ENCODE assay signal across 10 mouse cellular contexts in the genomic region with DNA sequence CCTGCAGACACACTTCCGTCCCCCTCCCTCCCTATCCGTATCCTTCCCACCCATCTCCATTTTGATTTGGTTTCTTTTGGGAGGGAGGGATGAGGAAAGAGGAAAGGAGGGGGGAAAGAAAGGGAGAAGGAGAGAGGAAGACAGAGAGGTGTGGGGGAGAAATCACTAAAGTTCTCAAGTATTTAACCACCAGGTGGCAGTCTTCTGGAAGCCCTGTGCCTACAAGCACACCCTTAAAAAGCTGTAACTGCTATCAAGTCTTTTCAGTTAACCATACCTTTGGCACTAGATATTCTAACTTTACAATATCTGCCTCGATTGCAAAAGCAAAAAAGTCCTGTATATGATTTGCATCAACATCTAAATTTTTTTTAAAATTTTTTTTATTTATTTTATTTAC. TPM values are rescaled to one million over a fixed set of nuclear protein-coding genes. Genes with fewer than 3 reads are reported as not detected.
DNase-seq lines count a peak whose midpoint lies in the region; ATAC-seq lines count a peak whose summit lies in the region.
"Had no signal": no experiment of that assay in that cellular context is flagged by ENCODE, and none has a peak within 500 bp of the region (broad histone marks: within the 10 kb centered on the region; RNA-seq: fewer than 3 reads in every experiment).

No protein-coding gene starts in this region.

- no peaks in the 10 kb centered on the region for H3K36me3 ChIP-seq in intestine, embryonic 15.5 days
- H3K36me3 ChIP-seq: embryonic facial prominence, embryonic 12.5 days; limb, embryonic 13.5 days had no signal

- H3K4me1 ChIP-seq in intestine, embryonic 15.5 days (replicated peaks): peaks cover 13% of the 10 kb centered on the region

- H3K9me3 ChIP-seq in intestine, embryonic 15.5 days: no peaks in the 10 kb centered on the region
- H3K9me3 ChIP-seq: embryonic facial prominence, embryonic 12.5 days; limb, embryonic 13.5 days had no signal

- H3K27ac ChIP-seq in intestine, embryonic 15.5 days: 0 out of 2 replicates have a peak overlapping the region, but pooled peaks have one; percentile 28
- H3K27ac ChIP-seq: embryonic facial prominence, embryonic 12.5 days; limb, embryonic 13.5 days had no signal

- no peaks in the 10 kb centered on the region for H3K27me3 ChIP-seq in intestine, embryonic 15.5 days (replicated peaks)
- H3K27me3 ChIP-seq: embryonic facial prominence, embryonic 12.5 days; limb, embryonic 13.5 days had no signal

- no peak overlapping the region for H3K9ac ChIP-seq in intestine, embryonic 15.5 days
- H3K9ac ChIP-seq: embryonic facial prominence, embryonic 12.5 days; limb, embryonic 13.5 days had no signal

- DNase-seq in kidney, postnatal 14 days: peak; percentile 41
- no peak for DNase-seq in kidney, postnatal 25 days
- peak; percentile 78 for DNase-seq in MN1 (ENCODE audit: low spot score)
- DNase-seq in right cerebral cortex, postnatal 36 days (ENCODE audit: low spot score in 2 of 2): no peak
- no peak for DNase-seq in right cerebral cortex, postnatal 4 days
- no peak for DNase-seq in right cerebral cortex, postnatal 14 days

- H3K4me2 ChIP-seq in intestine, embryonic 15.5 days (replicated peaks): no peak overlapping the region
- H3K4me2 ChIP-seq: embryonic facial prominence, embryonic 12.5 days; limb, embryonic 13.5 days had no signal

- WGBS in intestine, embryonic 15.5 days: 28% methylated on average over 3 of the region's 3 CpGs

- peak; percentile 41 for ATAC-seq in CD4-positive, CD25-positive, alpha-beta regulatory T cell, adult 4 months
- no peak for ATAC-seq in intestine, embryonic 15.5 days

- H3K4me3 ChIP-seq in intestine, embryonic 15.5 days (replicated peaks): no peak overlapping the region
- H3K4me3 ChIP-seq: embryonic facial prominence, embryonic 12.5 days; limb, embryonic 13.5 days had no signal

RNA-seq across cellular contexts. Expression of gene Uvrag, which starts 33.4 kb away (rescaled TPM):
- polyA plus RNA-seq in CD4-positive, CD25-positive, alpha-beta regulatory T cell, adult 4 months (2017; shearing (Covaris generic)): 1 to 10 TPM; 5.7 to 9.5 TPM
- 20.5 and 20.9 TPM in 2 replicates for polyA plus RNA-seq in intestine, embryonic 15.5 days (2015; fragmentation: Nextera tagmentation; extraction: Ambion mirVana)

Comparison
In these comparisons a context has a peak if more than half of its experiments do, and no peak if none do; other contexts are left out.
1. DNase-seq: peak in kidney, postnatal 14 days (single experiment) and MN1 (single experiment); none in kidney, postnatal 25 days (0 of 2), right cerebral cortex, postnatal 36 days (0 of 2), right cerebral cortex, postnatal 4 days (single experiment) and right cerebral cortex, postnatal 14 days (single experiment).